Mouse (Mus musculus) hindbrain, embryonic 16.5 days (tissue): Measurements from ENCODE around the gene Ube2d3. TPM values are rescaled to one million over a fixed set of nuclear protein-coding genes. Genes with fewer than 3 reads are reported as not detected.
A peak's percentile ranks its signal among the peaks of the same experiment; 100 is the strongest.

Experiments
- ATAC-seq: fragments of 200-750 bp; cut with Nextera tagmentation; 2 replicates; pipeline ENCODE4 v1.8.0; 2017; ENCODE audit warnings: moderate TSS enrichment, moderate library complexity
- H3K27ac ChIP-seq: fragments of 300-500 bp; sonication (generic); 2 replicates; pipeline ENCODE4 v1.5.1; 2014; ENCODE audit warnings: low read depth, mild to moderate bottlenecking, control low read depth, low read length, moderate library complexity
- H3K27me3 ChIP-seq: fragments of 300-500 bp; sonication (generic); replicated peaks from 2 replicates; pipeline ENCODE4 v1.6.1; 2014; ENCODE audit warnings: low read length; ENCODE audit not compliant: control insufficient read depth, insufficient read depth
- H3K36me3 ChIP-seq: fragments of 300-500 bp; sonication (generic); 2 replicates; pipeline ENCODE4 v1.6.1; 2014; ENCODE audit warnings: mild to moderate bottlenecking, low read length, moderate library complexity, mixed read lengths; ENCODE audit not compliant: control insufficient read depth, insufficient read depth
- H3K4me1 ChIP-seq: fragments of 300-500 bp; sonication (generic); 2 replicates; pipeline ENCODE4 v1.6.1; 2014; ENCODE audit warnings: low read depth, low read length; ENCODE audit not compliant: control insufficient read depth, insufficient read depth
- H3K4me2 ChIP-seq: fragments of 300-500 bp; sonication (generic); 2 replicates; pipeline ENCODE4 v1.6.1; 2014; ENCODE audit warnings: mild to moderate bottlenecking, low read length, control low read depth, moderate library complexity
- H3K4me3 ChIP-seq: fragments of 300-500 bp; sonication (generic); 2 replicates; pipeline ENCODE4 v1.5.1; 2014; ENCODE audit warnings: mild to moderate bottlenecking, low read length, control low read depth, moderate library complexity
- H3K9ac ChIP-seq: fragments of 300-500 bp; sonication (generic); 2 replicates; pipeline ENCODE4 v1.6.1; 2014; ENCODE audit warnings: low read depth, mild to moderate bottlenecking, control low read depth, low read length, moderate library complexity
- H3K9me3 ChIP-seq: fragments of 300-500 bp; sonication (generic); 2 replicates; pipeline ENCODE4 v1.6.1; 2014; ENCODE audit warnings: mild to moderate bottlenecking, low read length, moderate library complexity; ENCODE audit not compliant: control insufficient read depth
- WGBS: fragments of 180-500 bp; shearing (Covaris S2); extraction: QIAGEN DNeasy Blood & Tissue Kit; methylation state at CpG from one replicate; pipeline ENCODE4 v1.1.7; 2014; 5-methylcytosine and 5-hydroxymethylcytosine counted together
- polyA plus RNA-seq: library from polyadenylated mRNA; unstranded; fragments of >200 nt; fragmentation: Nextera tagmentation; extraction: Ambion mirVana; gene quantifications from 2 replicates; pipeline ENCODE4 v1.2.1, GENCODE M21; 2015

Ube2d3 gene
- polyA plus RNA-seq, 1 experiment from 2014 or later = 331 TPM

GRCm38 (mm10) chr3:135407351-135407750, 30.6 kb upstream of the Ube2d3 start:
- no peak overlapping the region for H3K4me3 ChIP-seq
- H3K9me3 ChIP-seq = no peaks in the 10 kb centered on the region
- peaks cover 3% of the 10 kb centered on the region; the same call in 1 of the 2 replicates for H3K4me1 ChIP-seq
- WGBS = 88% methylated on average over 9 of the region's 9 CpGs
- no peaks in the 10 kb centered on the region for H3K27me3 ChIP-seq
- H3K36me3 ChIP-seq = peaks cover 11% of the 10 kb centered on the region
- no peak overlapping the region for H3K4me2 ChIP-seq
- H3K27ac ChIP-seq = no peak overlapping the region
- H3K9ac ChIP-seq = no peak overlapping the region
- ATAC-seq = no peak

- Histone ChIP-seq H3K4me1 (peaks cover 3% of the 10 kb centered on the region; the same call in 1 of the 2 replicates), H3K4me3 (no peak overlapping the region), H3K4me2 (no peak overlapping the region), H3K9ac (no peak overlapping the region), H3K36me3 (peaks cover 11% of the 10 kb centered on the region), H3K27ac (no peak overlapping the region), H3K27me3 (no peaks in the 10 kb centered on the region), H3K9me3 (no peaks in the 10 kb centered on the region)
- ATAC-seq = no peak
- WGBS = 99% methylated on average over 5 of the region's 5 CpGs
Measured at GRCm38 (mm10) chr3:135409219-135409618, 28.7 kb upstream of the Ube2d3 start.

GRCm38 (mm10) chr3:135411056-135411455, 26.9 kb upstream of the Ube2d3 start:
- Histone ChIP-seq H3K4me2 (no peak overlapping the region), H3K9ac (no peak overlapping the region), H3K27ac (no peak overlapping the region), H3K4me1 (peaks cover 3% of the 10 kb centered on the region; the same call in 1 of the 2 replicates), H3K4me3 (no peak overlapping the region), H3K36me3 (peaks cover 6% of the 10 kb centered on the region), H3K9me3 (no peaks in the 10 kb centered on the region), H3K27me3 (no peaks in the 10 kb centered on the region)
- 88% methylated on average over 12 of the region's 12 CpGs for WGBS
- no peak for ATAC-seq

GRCm38 (mm10) chr3:135411824-135412223, 26.1 kb upstream of the Ube2d3 start:
- Histone ChIP-seq H3K36me3 (peaks cover 6% of the 10 kb centered on the region), H3K4me1 (peaks cover 3% of the 10 kb centered on the region; the same call in 1 of the 2 replicates), H3K27me3 (no peaks in the 10 kb centered on the region), H3K4me2 (no peak overlapping the region), H3K9me3 (no peaks in the 10 kb centered on the region), H3K4me3 (no peak overlapping the region), H3K27ac (no peak overlapping the region), H3K9ac (no peak overlapping the region)
- WGBS = 28% methylated on average over 9 of the region's 9 CpGs
- ATAC-seq = no peak

- Histone ChIP-seq H3K27me3 (no peaks in the 10 kb centered on the region), H3K9ac (no peak overlapping the region), H3K4me2 (no peak overlapping the region), H3K4me3 (no peak overlapping the region), H3K36me3 (no peaks in the 10 kb centered on the region), H3K4me1 (peaks cover 13% of the 10 kb centered on the region), H3K9me3 (no peaks in the 10 kb centered on the region), H3K27ac (no peak overlapping the region)
- no peak for ATAC-seq
- 91% methylated on average over 3 of the region's 3 CpGs for WGBS
Measured at GRCm38 (mm10) chr3:135417245-135417644, 20.7 kb upstream of the Ube2d3 start.

GRCm38 (mm10) chr3:135417799-135418198, 20.1 kb upstream of the Ube2d3 start:
- no peak for ATAC-seq
- Histone ChIP-seq H3K27ac (no peak overlapping the region), H3K9me3 (no peaks in the 10 kb centered on the region), H3K9ac (no peak overlapping the region), H3K36me3 (no peaks in the 10 kb centered on the region), H3K27me3 (no peaks in the 10 kb centered on the region), H3K4me1 (peaks cover 16% of the 10 kb centered on the region), H3K4me2 (no peak overlapping the region), H3K4me3 (no peak overlapping the region)
- 85% methylated on average over 3 of the region's 3 CpGs for WGBS

- no peaks in the 10 kb centered on the region for H3K27me3 ChIP-seq
Measured at GRCm38 (mm10) chr3:135420542-135421309, 17.2 kb upstream of the Ube2d3 start.

GRCm38 (mm10) chr3:135421310-135421594, 16.7 kb upstream of the Ube2d3 start:
- H3K9ac ChIP-seq = no peak overlapping the region
- no peak overlapping the region for H3K4me3 ChIP-seq
- no peak for ATAC-seq
- no peaks in the 10 kb centered on the region for H3K9me3 ChIP-seq
- H3K4me1 ChIP-seq = peaks cover 21% of the 10 kb centered on the region
- H3K4me2 ChIP-seq = no peak overlapping the region
- no peaks in the 10 kb centered on the region for H3K36me3 ChIP-seq
- no peaks in the 10 kb centered on the region for H3K27me3 ChIP-seq
- H3K27ac ChIP-seq = no peak overlapping the region

More at GRCm38 (mm10) chr3:135420542-135421309, 17.2 kb upstream of the Ube2d3 start:
- Histone ChIP-seq H3K9ac (no peak overlapping the region), H3K36me3 (no peaks in the 10 kb centered on the region), H3K4me1 (peaks cover 21% of the 10 kb centered on the region), H3K9me3 (no peaks in the 10 kb centered on the region), H3K27ac (no peak overlapping the region), H3K4me3 (no peak overlapping the region), H3K4me2 (no peak overlapping the region)
- no peak for ATAC-seq
- 93% methylated on average over 9 of the region's 9 CpGs for WGBS

GRCm38 (mm10) chr3:135422232-135422855, 15.6 kb upstream of the Ube2d3 start:
- Histone ChIP-seq H3K4me1 (peaks cover 21% of the 10 kb centered on the region), H3K9ac (peak overlapping the region; percentile 93), H3K4me2 (peak overlapping the region; percentile 84), H3K4me3 (peak overlapping the region; percentile 76), H3K27ac (peak overlapping the region; percentile 100), H3K9me3 (no peaks in the 10 kb centered on the region), H3K36me3 (no peaks in the 10 kb centered on the region), H3K27me3 (no peaks in the 10 kb centered on the region)
- ATAC-seq = no peak
- 28% methylated on average over 8 of the region's 8 CpGs for WGBS
